Mouse (Mus musculus) embryonic stem cell, embryonic (primary cell): Measurements from ENCODE around the gene Col4a2.

Experiments used
- CTCF ChIA-PET, 4 experiments: fragments of 300-600 bp in 2 of 4; fragments of 350-600 bp in 2 of 4; sonication (Branson Sonifier 250); formaldehyde crosslinking; loops; one replicate each; lab custom pipeline; 2022; ENCODE audit warnings: inconsistent platforms in 2 of 4; lab: Charles Lee
- POLR2A ChIA-PET, 4 experiments: fragments of 300-600 bp in 2 of 4; fragments of 350-600 bp in 2 of 4; sonication (Branson Sonifier 250); formaldehyde crosslinking; loops; one replicate each; lab custom pipeline; 2022; ENCODE audit warnings: antibody characterized with exemption in 4 of 4, inconsistent platforms in 1 of 4; lab: Charles Lee

Gene Col4a2

GRCm38 (mm10) chr8:11382059-11382810 is 69.6 kb downstream of the Col4a2 start:
- ChIA-PET CTCF (interaction anchor here (0.5 to 1.9 kb wide), 13 partner anchors 10 to 129 kb away, joined by 3 to 7 read pairs (median 3); partner anchors contain the start of genes Col4a1 (in 1 of the 4), Col4a2 (in 1 of the 4) and Naxd (in 1 of the 4)), POLR2A (interaction anchor here in 3 of 4 experiments (1.1 to 1.8 kb wide), 4 partner anchors 11 to 77 kb away, joined by 3 to 5 read pairs (median 4); no protein-coding TSS in a partner anchor)

DNA sequence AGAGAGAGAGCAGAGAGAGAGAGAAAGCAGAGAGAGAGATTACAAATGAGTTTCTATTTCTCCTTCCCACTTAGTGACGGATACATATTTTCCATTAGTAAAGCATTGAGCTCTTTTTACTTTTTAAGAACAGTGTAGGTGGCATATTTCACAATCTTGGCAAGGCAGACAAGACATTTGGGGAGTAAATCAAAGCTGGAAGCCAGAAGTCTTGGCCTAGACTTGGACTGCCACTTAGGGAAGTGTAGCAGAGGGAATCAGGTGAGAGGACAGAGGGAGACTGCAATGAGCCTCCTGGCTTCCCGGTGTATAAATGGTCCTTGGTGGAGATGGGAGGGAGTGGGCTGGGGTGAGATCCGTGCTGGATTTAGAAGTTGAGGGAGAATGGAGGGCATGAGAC is 70.3 kb downstream of the Col4a2 start:
- CTCF ChIA-PET: interaction anchor here (0.6 to 1.9 kb wide), 12 partner anchors 10 to 134 kb away, joined by 3 to 7 read pairs (median 4); partner anchors contain the start of genes Col4a1 (in 1 of the 4) and Col4a2 (in 1 of the 4)
- POLR2A ChIA-PET: interaction anchor here in 2 of 4 experiments (1.1 to 1.5 kb wide), 4 partner anchors 10 to 372 kb away, joined by 3 to 7 read pairs (median 6); partner anchors contain the start of genes Col4a1 (in 1 of the 2) and Col4a2 (in 1 of the 2)

DNA sequence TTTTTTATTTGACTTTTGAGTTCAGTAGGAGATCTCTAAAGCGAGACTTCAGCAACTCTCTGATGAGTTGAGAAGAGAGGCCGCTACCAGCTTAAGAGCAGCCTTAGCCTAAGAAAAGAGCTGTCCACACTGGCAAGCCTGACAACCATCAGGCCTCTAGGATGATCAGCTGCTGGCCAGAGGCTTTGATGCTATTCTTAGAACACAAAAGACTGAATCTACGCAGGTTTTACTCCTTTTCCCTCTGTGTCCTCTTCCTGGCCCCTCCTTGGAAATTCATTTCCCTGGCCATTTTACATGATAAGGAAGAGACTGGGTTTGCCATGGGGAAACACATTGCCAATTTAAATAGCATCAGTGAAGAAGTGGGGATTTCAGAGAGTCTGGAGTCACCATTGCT is 70.8 kb downstream of the Col4a2 start:
- POLR2A ChIA-PET: interaction anchor here in 2 of 4 experiments (0.7 to 1.5 kb wide), 5 partner anchors 9 to 372 kb away, joined by 3 to 7 read pairs (median 5); partner anchors contain the start of genes Col4a1 (in 1 of the 2) and Col4a2 (in 1 of the 2)
- CTCF ChIA-PET: interaction anchor here (0.7 to 1.9 kb wide), 9 partner anchors 9 to 134 kb away, joined by 3 to 7 read pairs (median 5); partner anchors contain the start of genes Col4a1 (in 1 of the 4) and Col4a2 (in 1 of the 4)

DNA sequence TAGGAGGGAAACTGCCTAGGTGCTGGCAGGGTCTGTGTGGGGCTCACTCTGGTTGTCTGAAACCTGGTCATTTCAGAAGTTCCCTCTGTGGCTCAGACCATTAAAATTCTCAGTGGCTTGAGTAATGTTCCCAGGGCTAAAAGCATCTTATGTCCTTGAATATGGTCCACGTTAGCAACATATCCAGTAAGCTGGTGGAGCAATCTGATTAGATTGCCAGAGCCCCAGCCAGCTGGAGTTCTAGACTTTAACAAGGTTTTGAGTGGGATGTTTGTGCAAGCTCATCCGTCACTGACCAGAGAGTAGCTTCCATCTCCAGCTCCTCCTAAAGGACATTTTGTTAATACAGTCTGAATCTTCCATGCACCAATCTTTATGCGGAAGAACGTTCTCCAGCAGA is 72.2 kb downstream of the Col4a2 start:
- CTCF ChIA-PET: interaction anchor here in 2 of 4 experiments (0.6 to 1.3 kb wide), 2 partner anchors 36 to 624 kb away, joined by 4 read pairs; no protein-coding TSS in a partner anchor
- POLR2A ChIA-PET: interaction anchor here in 3 of 4 experiments (0.5 to 1.6 kb wide), 6 partner anchors 9 to 460 kb away, joined by 3 to 5 read pairs (median 4); partner anchors contain the start of genes Col4a1 (in 3 of the 3) and Col4a2 (in 3 of the 3)

DNA sequence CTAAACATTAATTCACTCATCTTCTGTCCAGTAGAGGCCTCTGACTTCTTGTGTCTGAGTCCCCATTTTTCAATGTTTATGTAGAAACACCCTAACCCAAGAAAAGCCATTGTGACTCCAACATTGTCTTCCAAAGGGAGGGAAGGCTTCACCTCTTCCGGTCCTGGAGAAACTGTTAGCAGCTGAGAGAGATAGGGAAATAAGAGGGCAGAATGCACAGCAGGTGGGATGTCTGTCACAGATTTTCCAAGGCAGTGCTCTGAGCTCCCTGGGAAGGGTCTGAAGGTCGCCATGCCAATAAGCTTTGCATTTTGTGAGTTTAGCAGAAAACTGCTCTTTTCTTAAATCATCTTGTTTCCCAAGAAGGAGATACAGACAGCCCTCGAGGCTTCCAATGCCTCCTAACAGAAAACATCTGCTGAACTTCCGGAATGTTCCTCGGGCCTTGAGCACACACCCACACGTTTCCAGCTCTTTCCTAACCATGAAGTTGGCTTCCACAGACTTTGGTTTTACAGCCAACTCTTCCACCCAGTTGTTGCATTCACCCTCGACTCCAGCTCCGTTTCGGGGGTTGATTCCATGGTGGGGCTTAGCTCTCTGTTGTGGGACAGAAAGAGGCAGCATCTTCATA is 72.8 kb downstream of the Col4a2 start:
- ChIA-PET POLR2A (interaction anchor here in 3 of 4 experiments (0.7 to 1.6 kb wide), 5 partner anchors 8 to 77 kb away, joined by 3 to 5 read pairs (median 4); partner anchors contain the start of genes Col4a1 (in 3 of the 3) and Col4a2 (in 3 of the 3)), CTCF (interaction anchor here in 1 of 4 experiments (1.3 kb wide), 1 partner anchor 36 kb away, joined by 4 read pairs; no protein-coding TSS in a partner anchor)

- ChIA-PET POLR2A (interaction anchor here in 1 of 4 experiments (0.8 kb wide), 1 partner anchor 9 kb away, joined by 3 read pairs; no protein-coding TSS in a partner anchor), CTCF (interaction anchor here in 1 of 4 experiments (0.6 kb wide), 1 partner anchor 32 kb away, joined by 3 read pairs; no protein-coding TSS in a partner anchor)
These were observed 74.7 kb downstream of the Col4a2 start for GRCm38 (mm10) chr8:11387282-11387681.

- ChIA-PET CTCF (interaction anchor here in 2 of 4 experiments (0.5 to 1.8 kb wide), 2 partner anchors 130 to 136 kb away, joined by 6 to 9 read pairs; no protein-coding TSS in a partner anchor), POLR2A (interaction anchor here in 1 of 4 experiments (1.2 kb wide), 1 partner anchor 15 kb away, joined by 3 read pairs; no protein-coding TSS in a partner anchor)
These were observed 76.9 kb downstream of the Col4a2 start for GRCm38 (mm10) chr8:11389275-11390050.

GRCm38 (mm10) chr8:11392739-11393138 is 80.1 kb downstream of the Col4a2 start:
- ChIA-PET CTCF (interaction anchor here (0.8 to 6.7 kb wide), 12 partner anchors 10 to 141 kb away, joined by 3 to 55 read pairs (median 6); partner anchors contain the start of genes Col4a1 (in 1 of the 4) and Col4a2 (in 1 of the 4)), POLR2A (interaction anchor here in 2 of 4 experiments (0.5 to 1.3 kb wide), 4 partner anchors 10 to 383 kb away, joined by 3 to 5 read pairs (median 4); partner anchors contain the start of genes Col4a1 (in 1 of the 2) and Col4a2 (in 1 of the 2))

DNA sequence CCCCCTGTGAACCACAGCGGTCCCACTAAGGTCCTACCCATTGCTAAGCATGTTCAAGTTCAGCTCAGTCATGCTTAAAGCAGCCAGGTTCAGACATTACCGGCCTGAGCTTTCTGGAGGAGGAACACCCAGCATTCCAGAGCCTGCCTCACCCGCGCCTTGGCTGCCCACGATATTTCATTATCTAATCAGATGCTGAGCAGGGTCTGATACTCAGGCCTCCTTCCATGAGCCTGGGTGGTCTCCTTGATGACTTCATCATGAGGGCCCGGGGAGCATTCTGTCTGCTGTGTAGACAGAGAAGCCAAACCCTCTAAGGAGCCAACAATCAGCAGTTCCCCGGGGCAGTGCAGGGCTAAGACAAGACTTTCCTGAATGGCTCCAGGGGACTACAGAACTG is 80.6 kb downstream of the Col4a2 start:
- ChIA-PET POLR2A (interaction anchor here in 2 of 4 experiments (0.5 to 1.3 kb wide), 3 partner anchors 8 to 384 kb away, joined by 4 to 5 read pairs (median 4); no protein-coding TSS in a partner anchor), CTCF (interaction anchor here (0.6 to 6.7 kb wide), 15 partner anchors 10 to 141 kb away, joined by 3 to 55 read pairs (median 6); partner anchors contain the start of genes Col4a1 (in 1 of the 4) and Col4a2 (in 1 of the 4))

DNA sequence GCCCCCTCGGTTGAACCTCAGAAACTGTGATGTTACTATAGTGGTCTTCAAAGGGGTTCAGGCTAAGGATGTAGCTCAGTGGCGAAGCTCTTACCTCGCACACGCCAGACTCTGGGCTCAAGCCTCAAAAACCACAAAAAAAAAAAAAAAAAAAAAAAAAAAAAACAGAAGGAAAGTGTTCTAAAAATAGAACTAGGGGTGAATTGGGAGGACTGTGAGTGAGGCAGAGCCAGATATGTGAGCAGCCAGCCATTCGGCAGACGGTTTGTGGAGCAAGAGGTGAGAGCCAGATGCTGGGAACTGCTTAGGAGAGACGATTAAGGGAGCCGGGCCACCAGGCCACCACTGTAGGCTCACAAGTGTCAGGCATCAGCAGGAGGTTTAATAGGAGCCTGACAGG is 81.0 kb downstream of the Col4a2 start:
- POLR2A ChIA-PET: interaction anchor here in 2 of 4 experiments (1.3 kb wide), 2 partner anchors 8 to 11 kb away, joined by 4 to 5 read pairs; no protein-coding TSS in a partner anchor
- CTCF ChIA-PET: interaction anchor here (0.6 to 6.7 kb wide), 11 partner anchors 11 to 140 kb away, joined by 3 to 55 read pairs (median 6); partner anchors contain the start of genes Col4a1 (in 1 of the 4) and Col4a2 (in 1 of the 4)

- ChIA-PET POLR2A (no interaction called here), CTCF (interaction anchor here in 3 of 4 experiments (0.6 to 6.7 kb wide), 5 partner anchors 26 to 141 kb away, joined by 3 to 55 read pairs (median 5); no protein-coding TSS in a partner anchor)
These were observed 82.2 kb downstream of the Col4a2 start for GRCm38 (mm10) chr8:11394773-11395172.

DNA sequence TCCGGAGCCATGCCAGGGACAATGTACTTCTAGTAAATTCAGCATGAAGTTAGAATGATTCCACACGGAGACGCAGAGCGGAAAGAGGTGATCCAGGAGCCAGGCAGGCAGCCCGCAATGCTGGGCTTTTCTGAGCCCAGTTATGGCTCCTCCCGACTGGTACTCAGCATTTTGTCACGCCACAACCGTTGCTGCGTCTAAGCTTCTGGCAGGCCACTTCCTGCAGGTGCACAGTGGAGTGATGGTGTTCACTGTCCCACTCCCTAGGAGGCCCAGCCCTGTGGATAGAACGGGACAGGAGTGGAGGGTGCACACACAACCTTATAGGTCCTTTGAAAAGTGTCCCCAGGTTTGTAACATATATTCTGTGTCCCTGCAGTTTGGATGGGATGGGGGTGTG is 83.0 kb downstream of the Col4a2 start:
- ChIA-PET POLR2A (interaction anchor here in 1 of 4 experiments (0.6 kb wide), 1 partner anchor 83 kb away, joined by 5 read pairs; no protein-coding TSS in a partner anchor), CTCF (interaction anchor here in 3 of 4 experiments (0.7 to 6.7 kb wide), 5 partner anchors 25 to 142 kb away, joined by 3 to 55 read pairs (median 5); no protein-coding TSS in a partner anchor)

DNA sequence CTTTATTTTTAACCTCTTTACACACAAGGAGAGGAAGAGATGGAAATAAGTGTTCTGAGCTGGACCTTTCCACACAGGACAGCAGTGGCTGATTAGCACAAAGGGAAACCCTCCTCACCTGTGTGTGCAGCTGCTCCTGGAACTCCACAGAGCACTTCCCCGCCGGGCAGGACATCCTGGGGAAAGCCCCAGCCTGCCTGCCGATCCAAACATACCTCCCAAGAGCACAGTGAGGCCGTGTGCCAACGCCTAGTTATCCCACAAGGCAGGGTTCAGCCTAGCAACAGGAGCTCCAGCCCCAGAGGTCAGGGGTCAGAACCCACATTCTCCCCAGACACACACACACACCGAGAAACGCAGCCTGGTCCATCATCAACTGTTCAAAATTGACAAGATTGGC is 83.5 kb downstream of the Col4a2 start:
- ChIA-PET POLR2A (interaction anchor here in 2 of 4 experiments (0.6 to 0.8 kb wide), 3 partner anchors 83 to 231 kb away, joined by 3 to 5 read pairs (median 3); no protein-coding TSS in a partner anchor), CTCF (interaction anchor here in 3 of 4 experiments (0.7 to 6.7 kb wide), 5 partner anchors 25 to 143 kb away, joined by 3 to 55 read pairs (median 5); no protein-coding TSS in a partner anchor)

GRCm38 (mm10) chr8:11397126-11397525 is 84.5 kb downstream of the Col4a2 start:
- ChIA-PET CTCF (interaction anchor here in 2 of 4 experiments (1.7 to 6.7 kb wide), 3 partner anchors 22 to 144 kb away, joined by 5 to 55 read pairs (median 5); no protein-coding TSS in a partner anchor), POLR2A (no interaction called here)

DNA sequence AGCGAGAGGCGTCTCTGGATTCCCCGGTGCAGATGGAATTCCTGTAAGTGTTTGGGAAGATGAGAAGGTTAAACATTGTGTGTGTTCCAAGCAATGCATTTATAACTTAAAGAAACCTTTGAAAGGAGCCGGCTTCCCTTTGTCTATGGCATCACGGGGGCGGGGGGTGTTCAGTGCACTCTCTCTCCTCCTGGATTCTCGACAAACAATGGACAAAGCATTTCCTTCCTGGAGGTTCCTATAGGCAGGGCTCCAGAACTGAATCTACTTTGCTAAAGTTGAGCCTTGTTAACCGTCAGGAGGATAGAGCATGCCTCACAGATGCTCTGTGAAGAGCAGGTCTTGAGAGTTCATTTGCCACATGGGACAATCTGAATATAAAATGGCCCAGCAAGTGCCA is 87.1 kb downstream of the Col4a2 start:
- ChIA-PET POLR2A (no interaction called here), CTCF (interaction anchor here in 1 of 4 experiments (1.0 kb wide), 1 partner anchor 19 kb away, joined by 3 read pairs; no protein-coding TSS in a partner anchor)

GRCm38 (mm10) chr8:11400244-11400643 is 87.6 kb downstream of the Col4a2 start:
- CTCF ChIA-PET: interaction anchor here in 1 of 4 experiments (1.0 kb wide), 1 partner anchor 19 kb away, joined by 3 read pairs; no protein-coding TSS in a partner anchor

More at GRCm38 (mm10) chr8:11400244-11400643, 87.6 kb downstream of the Col4a2 start:
- POLR2A ChIA-PET: no interaction called here
